In genomic region chr16:57433671-57434070, GRCm38 (mm10) we compare ENCODE assay signal across 33 mouse cellular contexts.
"Had no signal": no experiment of that assay in that cellular context is flagged by ENCODE, and none has a peak within 500 bp of the region (broad histone marks: within the 10 kb centered on the region; RNA-seq: fewer than 3 reads in every experiment).

No protein-coding gene starts in this region.

- DNase-seq: heart, postnatal 10 days; heart, postnatal 14 days; heart, postnatal 36 days; heart, postnatal 4 days; kidney, adult 11 months; kidney, adult 18-20 months; kidney, adult 2 months; kidney, adult 8-10 months; kidney, adult 9 months; kidney, postnatal 10 days; kidney, postnatal 14 days; kidney, postnatal 25 days; kidney, postnatal 36 days; kidney, postnatal 4 days; layer of hippocampus, adult 9-11 months; layer of hippocampus, postnatal 36 days had no signal

- H3K27me3 ChIP-seq: heart, embryonic 12.5 days; heart, embryonic 13.5 days; heart, embryonic 15.5 days; hindbrain, embryonic 12.5 days; hindbrain, embryonic 13.5 days; hindbrain, embryonic 15.5 days; intestine, embryonic 15.5 days; kidney, embryonic 15.5 days had no signal

- ATAC-seq: hindbrain, embryonic 16.5 days; hindbrain, postnatal 0 days had no signal

- H3K9me3 ChIP-seq: heart, embryonic 10.5 days; heart, embryonic 12.5 days; heart, embryonic 13.5 days; heart, embryonic 15.5 days; hindbrain, embryonic 10.5 days; hindbrain, embryonic 12.5 days; hindbrain, embryonic 13.5 days; hindbrain, embryonic 15.5 days; intestine, embryonic 15.5 days; kidney, embryonic 15.5 days had no signal

- H3K27ac ChIP-seq: heart, embryonic 13.5 days; heart, embryonic 15.5 days; hindbrain, embryonic 10.5 days; hindbrain, embryonic 12.5 days; hindbrain, embryonic 13.5 days; hindbrain, embryonic 14.5 days; hindbrain, embryonic 15.5 days; hindbrain, postnatal 0 days; intestine, embryonic 15.5 days; kidney, embryonic 15.5 days; kidney, postnatal 0 days; layer of hippocampus, adult 2 months; left cerebral cortex, adult 2 months had no signal

- H3K4me1 ChIP-seq: hindbrain, embryonic 10.5 days; hindbrain, embryonic 12.5 days; hindbrain, embryonic 15.5 days had no signal

- H3K9ac ChIP-seq: heart, embryonic 12.5 days; heart, embryonic 13.5 days; heart, embryonic 15.5 days; hindbrain, embryonic 12.5 days; hindbrain, embryonic 13.5 days; hindbrain, embryonic 14.5 days; hindbrain, embryonic 15.5 days; intestine, embryonic 15.5 days; kidney, embryonic 15.5 days had no signal

- H3K4me3 ChIP-seq: heart, embryonic 10.5 days; heart, embryonic 12.5 days; heart, embryonic 13.5 days; heart, embryonic 15.5 days; hindbrain, embryonic 10.5 days; hindbrain, embryonic 12.5 days; hindbrain, embryonic 13.5 days; hindbrain, embryonic 15.5 days; intestine, embryonic 15.5 days; kidney, embryonic 15.5 days; layer of hippocampus, adult 2 months; left cerebral cortex, adult 2 months had no signal

- H3K4me2 ChIP-seq: heart, embryonic 11.5 days; heart, embryonic 12.5 days; heart, embryonic 13.5 days; heart, embryonic 15.5 days; hindbrain, embryonic 12.5 days; hindbrain, embryonic 13.5 days; hindbrain, embryonic 14.5 days; hindbrain, embryonic 15.5 days; intestine, embryonic 15.5 days; kidney, embryonic 15.5 days had no signal

- H3K36me3 ChIP-seq: heart, embryonic 10.5 days; heart, embryonic 12.5 days; heart, embryonic 13.5 days; heart, embryonic 15.5 days; hindbrain, embryonic 10.5 days; hindbrain, embryonic 12.5 days; hindbrain, embryonic 13.5 days; hindbrain, embryonic 15.5 days; intestine, embryonic 15.5 days; kidney, embryonic 15.5 days had no signal
